Mouse (Mus musculus): ENCODE results near the gene Nt5c3b.

- no peak for TF ChIP-seq CTCF (IDR thresholded peaks at IDR 0.05; ENCODE audit: borderline replicate concordance, insufficient read depth, low read length)
- no peak for TF ChIP-seq POLR2A (IDR thresholded peaks at IDR 0.05; ENCODE audit: low read depth, low read length)
Observed at GRCm38 (mm10) chr11:100379311-100379710, 62.3 kb downstream of the Nt5c3b start.

Measured in embryonic fibroblast, embryonic 13.5 days (primary cell).